Mouse (Mus musculus): ENCODE data around the gene Ambra1. TPM values are rescaled to one million over a fixed set of nuclear protein-coding genes. Genes with fewer than 3 reads are reported as not detected.

Ambra1 gene
- polyA plus RNA-seq, 1 experiment = 15.8 TPM

DNA sequence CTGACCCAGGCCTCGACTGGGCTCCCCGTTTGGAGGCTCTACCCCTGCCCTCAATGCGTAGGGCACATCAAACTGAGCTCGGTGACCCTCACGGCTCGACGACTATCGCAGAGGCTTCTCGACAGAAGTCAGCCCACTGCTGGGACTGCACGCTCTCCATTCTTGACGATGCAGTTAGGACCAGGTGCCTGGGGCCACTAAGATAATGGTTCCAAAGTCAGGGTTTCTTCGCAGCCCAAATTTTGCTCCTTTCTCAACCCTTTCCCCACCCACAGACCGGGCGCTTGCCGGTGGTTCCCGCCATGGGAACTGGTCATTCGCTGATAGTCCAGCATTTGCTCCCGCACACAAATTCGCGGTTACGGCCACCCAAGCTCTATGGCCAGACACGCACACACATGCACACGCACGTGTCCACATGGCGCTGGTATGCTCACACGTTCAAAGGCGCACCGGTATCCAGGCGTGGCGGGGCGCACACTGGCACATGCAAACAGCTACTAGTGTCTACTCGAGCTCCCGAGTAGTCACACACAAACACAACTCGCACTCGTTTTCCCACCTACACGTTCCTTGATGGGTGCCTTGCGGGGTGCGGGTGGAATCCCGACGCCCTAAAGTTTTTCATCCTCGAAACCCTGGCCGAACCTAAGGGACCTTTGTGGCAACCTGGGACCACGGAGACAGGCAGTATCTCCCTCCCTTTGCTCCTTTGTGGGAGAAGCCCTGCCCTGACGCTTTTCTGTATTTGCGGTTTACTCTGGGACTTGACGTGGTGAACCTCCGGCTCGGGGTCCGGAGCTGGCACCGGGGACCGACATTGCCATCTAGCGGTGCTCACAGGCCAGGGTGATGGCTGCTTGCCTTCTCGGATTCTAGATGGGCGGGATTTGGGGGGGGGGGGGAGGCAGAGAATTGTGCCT, 193.7 kb downstream of the Ambra1 start:
- peaks cover 76% of the 10 kb centered on the region for H3K4me1 ChIP-seq
- peaks cover 58% of the 10 kb centered on the region for H3K27me3 ChIP-seq (replicated peaks)
- TF ChIP-seq FLI1 (IDR thresholded peaks at IDR 0.05; ENCODE audit: low read length) (no peak), GATA1 (IDR thresholded peaks at IDR 0.05; ENCODE audit: borderline replicate concordance, low read length) (no peak)
- peaks cover 18% of the 10 kb centered on the region for H3K36me3 ChIP-seq (replicated peaks; ENCODE audit: low read length)
- H3K9me3 ChIP-seq = no peaks in the 10 kb centered on the region
- peak overlapping the region; percentile 91 for H3K4me3 ChIP-seq (replicated peaks)

DNA sequence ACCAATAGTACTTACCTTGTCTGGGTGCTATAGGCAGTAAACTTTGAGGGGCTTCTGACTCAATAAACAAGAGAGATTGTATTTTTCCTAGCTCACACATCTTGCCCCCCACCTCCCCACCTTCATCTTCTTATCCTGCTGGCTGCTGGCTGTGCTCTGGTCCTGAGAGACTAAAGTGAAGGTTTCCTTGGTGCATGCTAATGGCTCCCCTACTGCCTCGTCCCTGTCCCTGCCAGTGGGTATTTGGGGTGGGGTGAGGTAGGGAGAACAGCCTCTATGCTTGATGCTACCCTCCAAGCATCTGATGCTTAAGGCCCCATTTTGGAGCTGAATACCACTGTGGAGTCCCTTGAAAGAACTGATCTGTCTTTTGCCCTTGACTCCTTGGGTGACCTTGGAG, 194.8 kb downstream of the Ambra1 start:
- TF ChIP-seq FLI1 (IDR thresholded peaks at IDR 0.05; ENCODE audit: low read length) (no peak), GATA1 (IDR thresholded peaks at IDR 0.05; ENCODE audit: borderline replicate concordance, low read length) (no peak)

DNA sequence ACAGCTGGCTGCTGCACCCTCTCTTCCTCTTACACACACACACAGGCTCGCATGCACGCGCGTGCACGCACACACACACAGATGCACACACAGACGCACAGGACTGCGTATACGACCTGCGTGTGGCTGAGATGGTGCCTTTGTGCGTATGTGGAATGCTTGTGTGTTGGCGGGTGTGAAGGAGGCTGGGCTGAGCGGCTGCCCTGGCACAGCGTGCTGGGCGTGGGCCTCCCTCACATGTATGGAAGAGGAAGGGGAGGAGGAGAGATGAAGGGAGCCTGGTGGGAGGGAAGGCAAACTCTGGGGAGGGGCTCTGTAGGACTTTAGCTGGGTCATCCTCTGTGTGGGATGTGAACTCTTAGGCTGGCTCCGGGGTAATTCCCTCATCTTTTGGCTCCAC, 195.5 kb downstream of the Ambra1 start:
- Histone ChIP-seq H3K36me3 (replicated peaks; ENCODE audit: low read length) (peaks cover 24% of the 10 kb centered on the region), H3K27me3 (replicated peaks) (peaks cover 58% of the 10 kb centered on the region), H3K4me1 (peaks cover 81% of the 10 kb centered on the region), H3K4me3 (replicated peaks) (peak overlapping the region; percentile 66), H3K9me3 (no peaks in the 10 kb centered on the region)
- TF ChIP-seq FLI1 (IDR thresholded peaks at IDR 0.05; ENCODE audit: low read length) = no peak
- TF ChIP-seq GATA1 (IDR thresholded peaks at IDR 0.05; ENCODE audit: borderline replicate concordance, low read length) = no peak

More for the DNA sequence above, 194.8 kb downstream of the Ambra1 start:
- H3K36me3 ChIP-seq (replicated peaks; ENCODE audit: low read length) = peaks cover 22% of the 10 kb centered on the region
- no peaks in the 10 kb centered on the region for H3K9me3 ChIP-seq
- H3K4me1 ChIP-seq = peaks cover 78% of the 10 kb centered on the region
- peaks cover 58% of the 10 kb centered on the region for H3K27me3 ChIP-seq (replicated peaks)
- H3K4me3 ChIP-seq (replicated peaks) = no peak overlapping the region

DNA sequence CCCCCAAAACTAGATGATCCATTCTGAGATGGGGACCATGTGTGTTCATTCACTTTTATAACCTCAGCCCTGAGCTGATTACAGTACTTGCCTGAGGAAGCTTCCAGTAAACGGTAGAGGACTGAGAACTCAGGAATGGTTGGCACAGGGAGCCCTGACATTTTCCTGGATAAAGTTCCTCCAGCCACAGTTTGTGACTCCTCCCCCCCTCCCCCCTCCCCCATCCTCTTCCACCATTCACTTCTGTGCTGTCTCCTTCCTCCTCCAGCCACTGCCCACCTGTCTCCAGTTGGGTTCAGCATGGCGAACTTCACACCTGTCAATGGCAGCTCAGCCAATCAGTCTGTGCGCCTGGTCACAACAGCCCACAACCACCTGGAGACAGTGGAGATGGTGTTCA, 197.0 kb downstream of the Ambra1 start, which contains the start of gene Chrm4:
TSS of gene Chrm4 (plus strand) at position 301 of the 400 bp plus-strand sequence.
- TF ChIP-seq FLI1 (IDR thresholded peaks at IDR 0.05; ENCODE audit: low read length) (no peak), GATA1 (IDR thresholded peaks at IDR 0.05; ENCODE audit: borderline replicate concordance, low read length) (no peak)
- no peaks in the 10 kb centered on the region for H3K9me3 ChIP-seq
- peaks cover 85% of the 10 kb centered on the region for H3K4me1 ChIP-seq
- peaks cover 43% of the 10 kb centered on the region for H3K27me3 ChIP-seq (replicated peaks)
- H3K4me3 ChIP-seq (replicated peaks) = peak within 1 kb of the TSS; percentile 84
- peaks cover 38% of the 10 kb centered on the region for H3K36me3 ChIP-seq (replicated peaks; ENCODE audit: low read length)

DNA sequence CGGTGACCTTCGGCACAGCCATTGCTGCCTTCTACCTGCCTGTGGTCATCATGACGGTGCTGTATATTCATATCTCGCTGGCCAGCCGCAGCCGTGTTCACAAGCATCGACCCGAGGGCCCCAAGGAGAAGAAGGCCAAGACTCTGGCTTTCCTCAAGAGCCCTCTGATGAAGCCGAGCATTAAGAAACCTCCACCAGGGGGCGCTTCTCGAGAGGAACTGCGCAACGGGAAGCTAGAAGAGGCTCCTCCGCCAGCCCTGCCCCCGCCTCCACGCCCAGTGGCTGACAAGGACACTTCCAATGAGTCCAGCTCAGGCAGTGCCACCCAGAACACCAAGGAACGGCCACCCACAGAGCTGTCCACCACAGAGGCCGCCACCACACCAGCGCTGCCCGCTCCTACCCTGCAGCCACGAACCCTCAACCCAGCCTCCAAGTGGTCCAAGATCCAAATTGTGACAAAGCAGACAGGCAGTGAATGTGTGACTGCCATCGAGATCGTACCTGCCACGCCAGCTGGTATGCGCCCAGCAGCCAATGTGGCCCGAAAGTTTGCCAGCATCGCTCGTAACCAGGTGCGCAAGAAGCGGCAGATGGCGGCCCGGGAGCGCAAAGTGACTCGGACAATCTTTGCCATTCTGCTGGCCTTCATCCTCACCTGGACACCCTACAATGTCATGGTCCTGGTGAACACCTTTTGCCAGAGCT, 198.0 kb downstream of the Ambra1 start:
- H3K36me3 ChIP-seq (replicated peaks; ENCODE audit: low read length) = peaks cover 49% of the 10 kb centered on the region
- H3K9me3 ChIP-seq = no peaks in the 10 kb centered on the region
- TF ChIP-seq FLI1 (IDR thresholded peaks at IDR 0.05; ENCODE audit: low read length) (no peak), GATA1 (IDR thresholded peaks at IDR 0.05; ENCODE audit: borderline replicate concordance, low read length) (no peak)
- peaks cover 81% of the 10 kb centered on the region for H3K4me1 ChIP-seq
- H3K4me3 ChIP-seq (replicated peaks) = peak overlapping the region; percentile 84
- peaks cover 33% of the 10 kb centered on the region for H3K27me3 ChIP-seq (replicated peaks)

DNA sequence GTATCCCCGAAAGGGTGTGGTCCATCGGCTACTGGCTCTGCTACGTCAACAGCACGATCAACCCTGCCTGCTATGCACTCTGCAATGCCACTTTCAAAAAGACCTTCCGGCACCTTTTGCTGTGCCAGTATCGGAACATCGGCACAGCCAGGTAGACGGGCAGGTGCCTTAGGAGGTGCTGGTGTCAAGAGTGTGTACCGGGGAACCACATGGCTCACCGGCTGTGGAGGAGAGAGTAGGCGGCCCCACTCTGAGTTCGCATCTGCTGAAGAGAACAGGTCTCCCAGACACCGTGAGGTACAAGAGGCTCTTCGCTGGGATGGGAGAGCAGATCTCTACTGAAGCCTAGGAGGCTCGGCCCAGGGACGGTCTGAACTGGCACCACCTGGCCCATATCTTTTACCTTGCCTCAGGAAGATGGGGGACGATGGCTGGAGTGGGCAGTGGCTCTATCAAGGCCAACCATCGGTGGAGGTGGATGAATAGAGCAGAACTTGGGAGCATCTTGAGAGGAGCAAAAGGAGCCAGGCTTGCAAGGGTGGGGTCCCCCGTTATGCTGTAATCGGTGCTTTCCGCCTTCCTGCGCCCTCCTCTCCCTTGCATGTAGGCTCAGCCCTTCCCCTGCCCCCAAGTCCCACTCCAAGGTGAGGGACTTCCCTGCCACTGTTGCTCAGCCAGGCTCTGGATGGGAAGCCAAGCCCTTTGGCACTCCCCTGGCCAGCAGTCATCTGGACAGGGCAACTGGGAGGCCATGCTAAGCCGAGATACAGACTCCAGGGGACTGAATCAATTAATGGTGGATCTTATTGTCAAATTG, 198.8 kb downstream of the Ambra1 start:
- H3K9me3 ChIP-seq = no peaks in the 10 kb centered on the region
- H3K4me1 ChIP-seq = peaks cover 81% of the 10 kb centered on the region
- peaks cover 56% of the 10 kb centered on the region for H3K36me3 ChIP-seq (replicated peaks; ENCODE audit: low read length)
- peak overlapping the region; percentile 84 for H3K4me3 ChIP-seq (replicated peaks)
- no peak for TF ChIP-seq FLI1 (IDR thresholded peaks at IDR 0.05; ENCODE audit: low read length)
- no peak for TF ChIP-seq GATA1 (IDR thresholded peaks at IDR 0.05; ENCODE audit: borderline replicate concordance, low read length)
- H3K27me3 ChIP-seq (replicated peaks) = peaks cover 25% of the 10 kb centered on the region

DNA sequence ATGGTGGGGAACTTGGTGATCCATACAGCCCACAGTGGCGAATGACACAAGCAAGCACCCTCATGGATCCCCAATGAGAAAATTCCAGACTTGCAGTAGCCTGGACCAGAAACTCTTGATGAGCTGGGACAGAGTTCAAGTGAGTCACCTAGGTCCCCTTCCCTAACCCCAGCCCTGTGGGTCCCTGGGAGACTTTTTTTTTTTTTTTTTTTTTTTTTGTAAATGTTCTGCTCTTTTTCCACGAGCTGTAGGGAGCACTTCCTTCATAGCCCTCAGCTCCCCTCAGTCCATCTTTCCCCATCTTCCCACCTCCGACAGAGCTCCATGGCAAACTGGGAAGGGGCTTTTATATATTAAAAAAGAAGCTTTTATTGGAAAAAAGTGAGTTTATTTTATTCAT, 199.5 kb downstream of the Ambra1 start:
- no peak for TF ChIP-seq FLI1 (IDR thresholded peaks at IDR 0.05; ENCODE audit: low read length)
- no peak for TF ChIP-seq GATA1 (IDR thresholded peaks at IDR 0.05; ENCODE audit: borderline replicate concordance, low read length)
- Histone ChIP-seq H3K36me3 (replicated peaks; ENCODE audit: low read length) (peaks cover 64% of the 10 kb centered on the region), H3K9me3 (no peaks in the 10 kb centered on the region), H3K4me3 (replicated peaks) (no peak overlapping the region), H3K27me3 (replicated peaks) (peaks cover 20% of the 10 kb centered on the region), H3K4me1 (peaks cover 82% of the 10 kb centered on the region)

DNA sequence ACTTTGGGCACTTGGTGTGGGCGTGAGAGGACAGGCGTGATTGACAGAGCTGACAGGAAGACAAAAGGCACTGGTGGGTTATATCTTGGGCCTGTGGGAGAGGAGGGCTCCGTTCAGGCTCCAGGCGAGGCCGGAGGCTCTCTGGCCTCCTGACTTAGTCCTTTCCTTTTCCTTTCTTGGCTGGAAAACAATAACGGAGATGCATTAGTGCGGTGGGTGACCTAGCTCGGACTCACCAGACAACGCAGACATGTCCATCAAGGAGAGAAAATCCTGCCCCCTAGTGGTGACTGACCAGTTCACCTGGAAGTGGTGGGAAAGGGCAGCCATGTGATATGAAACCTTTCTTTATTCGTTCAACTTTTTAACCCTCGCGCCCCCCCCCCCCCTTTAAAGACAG, 200.0 kb downstream of the Ambra1 start:
- Histone ChIP-seq H3K27me3 (replicated peaks) (peaks cover 15% of the 10 kb centered on the region), H3K4me3 (replicated peaks) (no peak overlapping the region), H3K36me3 (replicated peaks; ENCODE audit: low read length) (peaks cover 68% of the 10 kb centered on the region), H3K9me3 (no peaks in the 10 kb centered on the region), H3K4me1 (peaks cover 83% of the 10 kb centered on the region)
- TF ChIP-seq GATA1 (IDR thresholded peaks at IDR 0.05; ENCODE audit: borderline replicate concordance, low read length) (no peak), FLI1 (IDR thresholded peaks at IDR 0.05; ENCODE audit: low read length) (no peak)

DNA sequence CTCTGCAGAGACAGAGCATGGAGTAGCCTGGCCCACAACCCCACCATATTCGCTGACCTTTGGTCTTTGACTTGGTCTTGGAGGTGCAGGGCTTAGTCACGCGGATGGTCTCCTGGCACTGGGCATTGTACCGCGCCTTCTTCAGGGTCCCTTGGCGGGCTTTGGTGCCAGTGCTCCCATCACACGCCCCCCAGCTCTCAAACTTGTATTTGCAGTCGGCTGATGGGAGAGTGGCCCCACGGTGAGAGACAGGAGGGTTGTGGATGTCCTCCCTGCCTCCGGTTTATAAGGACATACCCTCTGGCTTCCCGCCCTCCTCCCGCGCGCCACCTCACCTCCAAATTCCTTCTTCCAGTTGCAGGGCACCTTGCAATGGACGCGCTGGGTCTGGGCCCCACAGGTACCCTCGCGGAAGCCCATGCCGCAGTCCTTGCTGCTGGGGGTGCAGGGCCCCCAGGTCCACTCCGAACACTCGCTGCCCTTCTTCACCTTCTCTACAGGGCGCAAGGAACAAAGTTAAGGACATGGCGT, 200.9 kb downstream of the Ambra1 start:
- Histone ChIP-seq H3K27me3 (replicated peaks) (peaks cover 6% of the 10 kb centered on the region), H3K36me3 (replicated peaks; ENCODE audit: low read length) (peaks cover 77% of the 10 kb centered on the region), H3K4me3 (replicated peaks) (no peak overlapping the region)

More for the DNA sequence above, 200.9 kb downstream of the Ambra1 start:
- TF ChIP-seq GATA1 (IDR thresholded peaks at IDR 0.05; ENCODE audit: borderline replicate concordance, low read length) = no peak
- TF ChIP-seq FLI1 (IDR thresholded peaks at IDR 0.05; ENCODE audit: low read length) = no peak
- H3K9me3 ChIP-seq = no peaks in the 10 kb centered on the region
- H3K4me1 ChIP-seq = peaks cover 85% of the 10 kb centered on the region

Measured in megakaryocyte, embryonic 14.5 days (primary cell).